In the genomic region with DNA sequence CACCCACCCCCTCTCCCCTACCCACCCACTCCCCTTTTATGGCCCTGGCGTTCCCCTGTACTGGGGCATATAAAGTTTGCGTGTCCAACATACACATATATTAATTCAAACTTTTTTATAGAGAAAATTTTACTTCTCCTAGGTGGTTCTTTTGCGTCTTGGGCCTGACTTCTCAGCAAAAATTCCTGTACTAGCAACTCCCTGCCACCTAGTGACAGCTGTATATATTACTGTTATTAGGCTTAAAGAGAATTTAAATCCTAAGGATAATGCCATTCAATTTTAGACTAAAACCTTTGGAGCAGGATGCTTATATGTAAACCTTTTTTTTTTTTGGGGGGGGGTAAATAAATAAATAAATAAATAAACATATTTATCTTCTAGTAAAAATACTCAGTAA, we compare ENCODE assay signal across 21 mouse cellular contexts. TPM values are rescaled to one million over a fixed set of nuclear protein-coding genes. Genes with fewer than 3 reads are reported as not detected.
DNase-seq lines count a peak whose midpoint lies in the region; ATAC-seq and TF ChIP-seq lines count a peak whose summit lies in the region.
"Had no signal": no experiment of that assay in that cellular context is flagged by ENCODE, and none has a peak within 500 bp of the region (broad histone marks: within the 10 kb centered on the region; RNA-seq: fewer than 3 reads in every experiment).

No protein-coding gene starts in this region.

- peak; percentile 56 for TF ChIP-seq CTCF in layer of hippocampus, adult 2 months (conservative IDR thresholded peaks at IDR 0.05)
- peak; percentile 41 for TF ChIP-seq CTCF in midbrain, postnatal 0 days (IDR thresholded peaks at IDR 0.05)
- TF ChIP-seq CTCF in gastrocnemius, adult 2 months (IDR thresholded peaks at IDR 0.05), result no peak

- H3K27ac ChIP-seq in layer of hippocampus, adult 2 months, result no peak overlapping the region
- no peak overlapping the region for H3K27ac ChIP-seq in midbrain, postnatal 0 days (ENCODE audit: low read depth, low read length)
- no peak overlapping the region for H3K27ac ChIP-seq in midbrain, embryonic 16.5 days (ENCODE audit: low read length)
- H3K27ac ChIP-seq in gastrocnemius, adult 2 months, result no peak overlapping the region
- H3K27ac ChIP-seq: forebrain, embryonic 10.5 days; heart, adult 2 months; hindbrain, embryonic 13.5 days had no signal

- no peak overlapping the region for H3K9ac ChIP-seq in midbrain, postnatal 0 days (replicated peaks; ENCODE audit: low read length, poor library complexity, severe bottlenecking)
- H3K9ac ChIP-seq in midbrain, embryonic 16.5 days (ENCODE audit: low read depth, low read length), result no peak overlapping the region
- H3K9ac ChIP-seq: forebrain, postnatal 0 days; hindbrain, embryonic 13.5 days had no signal

- H3K9me3 ChIP-seq in midbrain, postnatal 0 days (ENCODE audit: low read length), result no peaks in the 10 kb centered on the region
- no peaks in the 10 kb centered on the region for H3K9me3 ChIP-seq in midbrain, embryonic 16.5 days (replicated peaks; ENCODE audit: control insufficient read depth, low read length, poor library complexity, severe bottlenecking)
- H3K9me3 ChIP-seq: forebrain, embryonic 10.5 days; hindbrain, embryonic 13.5 days had no signal

- peaks cover under 1% of the 10 kb centered on the region; the same call in 1 of the 2 replicates for H3K36me3 ChIP-seq in midbrain, postnatal 0 days (ENCODE audit: insufficient read depth, low read length)
- H3K36me3 ChIP-seq in midbrain, embryonic 16.5 days (ENCODE audit: control insufficient read depth, insufficient read depth, low read length), result peaks cover 11% of the 10 kb centered on the region

- DNase-seq in layer of hippocampus, adult 2 months (ENCODE audit: low spot score in 2 of 2), result no peak
- DNase-seq in layer of hippocampus, postnatal 14 days (ENCODE audit: low spot score in 2 of 2), result no peak
- DNase-seq in midbrain, postnatal 0 days (ENCODE audit: low spot score), result no peak
- peak; percentile 12 for DNase-seq in brain, adult 2 months (ENCODE audit: low read depth, low spot score)
- no peak for DNase-seq in gastrocnemius, adult 2 months
- no peak for DNase-seq in right cerebral cortex, postnatal 14 days
- DNase-seq: adrenal gland, postnatal 36 days; cerebellum, adult 18-20 months; cerebellum, postnatal 14 days; forebrain, postnatal 0 days; gastrocnemius, postnatal 36 days; heart, adult 2 months; heart, postnatal 36 days; kidney, postnatal 4 days; layer of hippocampus, adult 9-11 months; lung, adult 2 months; lung, postnatal 4 days had no signal

- intact Hi-C loops in gastrocnemius, adult 2 months (cut with DNase I), result no loop called here

- no peak overlapping the region for H3K4me2 ChIP-seq in midbrain, postnatal 0 days (ENCODE audit: low read depth, low read length, poor library complexity, severe bottlenecking)
- H3K4me2 ChIP-seq in midbrain, embryonic 16.5 days (ENCODE audit: low read length), result no peak overlapping the region
- H3K4me2 ChIP-seq: hindbrain, embryonic 13.5 days; liver, embryonic 11.5 days had no signal

- 80% methylated on average over 3 of the region's 3 CpGs for WGBS in midbrain, postnatal 0 days
- 82% methylated on average over 3 of the region's 3 CpGs for WGBS in midbrain, embryonic 16.5 days

- no peak for ATAC-seq in midbrain, postnatal 0 days (ENCODE audit: low FRiP score)
- no peak for ATAC-seq in midbrain, embryonic 16.5 days
- ATAC-seq: forebrain, postnatal 0 days had no signal

- H3K27me3 ChIP-seq in midbrain, postnatal 0 days (ENCODE audit: insufficient read depth, low read length), result no peaks in the 10 kb centered on the region
- H3K27me3 ChIP-seq in midbrain, embryonic 16.5 days (ENCODE audit: control insufficient read depth, insufficient read depth, low read depth, low read length), result no peaks in the 10 kb centered on the region
- H3K27me3 ChIP-seq: hindbrain, embryonic 13.5 days had no signal

- H3K4me1 ChIP-seq in midbrain, postnatal 0 days (ENCODE audit: insufficient read depth, low read length), result no peaks in the 10 kb centered on the region
- no peaks in the 10 kb centered on the region for H3K4me1 ChIP-seq in midbrain, embryonic 16.5 days (ENCODE audit: control insufficient read depth, insufficient read depth, low read length)

- H3K4me3 ChIP-seq in layer of hippocampus, adult 2 months, result no peak overlapping the region
- H3K4me3 ChIP-seq in midbrain, postnatal 0 days (ENCODE audit: low read depth, low read length), result no peak overlapping the region
- H3K4me3 ChIP-seq in midbrain, embryonic 16.5 days (ENCODE audit: low read depth, low read length), result no peak overlapping the region
- H3K4me3 ChIP-seq in gastrocnemius, adult 2 months, result no peak overlapping the region
- H3K4me3 ChIP-seq: forebrain, embryonic 10.5 days; heart, adult 2 months; hindbrain, embryonic 13.5 days had no signal

RNA-seq across cellular contexts. Expression of a gene that starts 21.3 kb away (rescaled TPM):
- total RNA-seq in layer of hippocampus, adult 2 months (2021), result 10 to 100 TPM; 25.2 to 28.4 TPM
- 10 to 100 TPM; 26.0 to 29.2 TPM for total RNA-seq in layer of hippocampus, postnatal 14 days (2021)
- 35.6 and 45.4 TPM in 2 replicates for total RNA-seq in midbrain, postnatal 0 days (2014; rRNA removed)
- 5.8 and 7.0 TPM in 2 replicates for polyA plus RNA-seq in midbrain, postnatal 0 days (2015; fragmentation: Nextera tagmentation; extraction: Ambion mirVana)
- polyA plus RNA-seq in midbrain, embryonic 16.5 days (2015; fragmentation: Nextera tagmentation; extraction: Ambion mirVana), result 7.8 and 9.8 TPM in 2 replicates
- 10 to 100 TPM; 13.2 to 14.0 TPM for total RNA-seq in gastrocnemius, adult 2 months (2021)

RNA-seq across cellular contexts. Expression of a gene that starts 24.7 kb away (rescaled TPM):
- total RNA-seq in layer of hippocampus, adult 2 months (2021), result 10 to 100 TPM; 24.8 to 25.5 TPM
- total RNA-seq in layer of hippocampus, postnatal 14 days (2021), result 10 to 100 TPM; 19.9 to 27.5 TPM
- 30.5 and 37.3 TPM in 2 replicates for total RNA-seq in midbrain, postnatal 0 days (2014; rRNA removed)
- 59.4 and 63.9 TPM in 2 replicates for polyA plus RNA-seq in midbrain, postnatal 0 days (2015; fragmentation: Nextera tagmentation; extraction: Ambion mirVana)
- polyA plus RNA-seq in midbrain, embryonic 16.5 days (2015; fragmentation: Nextera tagmentation; extraction: Ambion mirVana), result 55.3 and 60.3 TPM in 2 replicates
- 1 to 10 TPM; 5.2 to 8.8 TPM for total RNA-seq in gastrocnemius, adult 2 months (2021)

RNA-seq across cellular contexts. Expression of a gene that starts 37.4 kb away (rescaled TPM):
- 10 to 100 TPM; 72.6 to 81.6 TPM for total RNA-seq in layer of hippocampus, adult 2 months (2021)
- 10 to 100 TPM; 81.7 to 87.2 TPM for total RNA-seq in layer of hippocampus, postnatal 14 days (2021)
- 33.8 and 36.2 TPM in 2 replicates for total RNA-seq in midbrain, postnatal 0 days (2014; rRNA removed)
- polyA plus RNA-seq in midbrain, postnatal 0 days (2015; fragmentation: Nextera tagmentation; extraction: Ambion mirVana), result 29.0 and 32.3 TPM in 2 replicates
- 30.7 and 32.9 TPM in 2 replicates for polyA plus RNA-seq in midbrain, embryonic 16.5 days (2015; fragmentation: Nextera tagmentation; extraction: Ambion mirVana)
- 10 to 100 TPM; 19.3 to 20.1 TPM for total RNA-seq in gastrocnemius, adult 2 months (2021)
